In the genomic region with DNA sequence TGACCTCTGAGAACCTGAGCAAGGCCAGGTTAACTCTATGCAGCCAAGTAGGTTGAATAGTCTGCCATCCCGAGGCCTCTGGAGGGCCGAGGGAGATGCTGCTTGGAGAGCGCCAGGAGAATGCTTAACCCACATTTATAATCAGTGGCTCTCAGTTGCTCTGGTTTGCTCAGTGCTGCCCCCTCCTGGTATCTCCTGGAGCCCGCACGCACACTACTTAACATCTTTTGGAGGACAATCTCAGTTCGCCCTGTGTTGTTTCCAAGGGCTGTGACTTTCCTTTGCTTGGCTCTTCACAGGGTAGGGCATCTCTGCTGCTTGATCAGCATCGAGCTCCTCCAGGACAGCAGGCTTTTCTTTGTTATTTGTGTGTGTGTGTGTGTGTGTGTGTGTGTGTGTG, we compare ENCODE assay signal across 8 mouse cellular contexts. TPM values are rescaled to one million over a fixed set of nuclear protein-coding genes. Genes with fewer than 3 reads are reported as not detected.
DNase-seq lines count a peak whose midpoint lies in the region; ATAC-seq and TF ChIP-seq lines count a peak whose summit lies in the region.
"Had no signal": no experiment of that assay in that cellular context is flagged by ENCODE, and none has a peak within 500 bp of the region (broad histone marks: within the 10 kb centered on the region; RNA-seq: fewer than 3 reads in every experiment).

No protein-coding gene starts in this region.

- no peaks in the 10 kb centered on the region for H3K36me3 ChIP-seq in kidney, adult 2 months (ENCODE audit: control insufficient read depth, insufficient read depth, low read length)
- 0 out of 2 replicates have a peak, but pooled peaks cover 2% of the 10 kb centered on the region for H3K36me3 ChIP-seq in kidney, embryonic 16.5 days (ENCODE audit: insufficient read depth, low read length)
- H3K36me3 ChIP-seq in ES-Bruce4 (ENCODE audit: control insufficient read depth, insufficient read depth, low read length, poor library complexity, severe bottlenecking): no peaks in the 10 kb centered on the region
- H3K36me3 ChIP-seq in forebrain, embryonic 11.5 days (ENCODE audit: control insufficient read depth, insufficient read depth, low read length): no peaks in the 10 kb centered on the region
- H3K36me3 ChIP-seq in midbrain, embryonic 13.5 days: no peaks in the 10 kb centered on the region
- H3K36me3 ChIP-seq: lung, embryonic 15.5 days had no signal

- no peak overlapping the region for H3K9ac ChIP-seq in kidney, embryonic 16.5 days (replicated peaks; ENCODE audit: low read length)
- no peak overlapping the region for H3K9ac ChIP-seq in ES-Bruce4 (ENCODE audit: low read depth, poor library complexity, severe bottlenecking)
- H3K9ac ChIP-seq in forebrain, embryonic 11.5 days (ENCODE audit: low read length): no peak overlapping the region
- H3K9ac ChIP-seq in midbrain, embryonic 13.5 days (replicated peaks): no peak overlapping the region
- H3K9ac ChIP-seq: lung, embryonic 15.5 days had no signal

- WGBS in kidney, adult 2 months: 83% methylated on average over 7 of the region's 7 CpGs
- 78% methylated on average over 7 of the region's 7 CpGs for WGBS in kidney, embryonic 16.5 days
- 75% methylated on average over 7 of the region's 7 CpGs for WGBS in forebrain, embryonic 11.5 days
- WGBS in midbrain, embryonic 13.5 days: 61% methylated on average over 7 of the region's 7 CpGs

- no peaks in the 10 kb centered on the region for H3K9me3 ChIP-seq in kidney, embryonic 16.5 days (ENCODE audit: low read length)
- H3K9me3 ChIP-seq in ES-Bruce4 (replicated peaks; ENCODE audit: control insufficient read depth, insufficient read depth, low read length, poor library complexity, severe bottlenecking): no peaks in the 10 kb centered on the region
- H3K9me3 ChIP-seq in forebrain, embryonic 11.5 days (ENCODE audit: control insufficient read depth, low read length): no peaks in the 10 kb centered on the region
- no peaks in the 10 kb centered on the region for H3K9me3 ChIP-seq in midbrain, embryonic 13.5 days
- H3K9me3 ChIP-seq: lung, embryonic 15.5 days had no signal

- no peak for TF ChIP-seq EP300 in ES-Bruce4 (IDR thresholded peaks at IDR 0.05; ENCODE audit: insufficient read depth, low read depth, low read length)

- no peak for ATAC-seq in kidney, embryonic 16.5 days (ENCODE audit: low FRiP score, low TSS enrichment)
- ATAC-seq in forebrain, embryonic 11.5 days (replicated peaks; ENCODE audit: low FRiP score): no peak
- ATAC-seq in midbrain, embryonic 13.5 days: peak; percentile 28; the same call in 1 of the 2 replicates

- no peaks in the 10 kb centered on the region for H3K27me3 ChIP-seq in kidney, adult 2 months (replicated peaks; ENCODE audit: control insufficient read depth, insufficient read depth, low read length)
- H3K27me3 ChIP-seq in kidney, embryonic 16.5 days (ENCODE audit: insufficient read depth, low read length): no peaks in the 10 kb centered on the region
- H3K27me3 ChIP-seq in ES-Bruce4 (ENCODE audit: control insufficient read depth, insufficient read depth, low read length, poor library complexity, severe bottlenecking): no peaks in the 10 kb centered on the region
- no peaks in the 10 kb centered on the region for H3K27me3 ChIP-seq in forebrain, embryonic 11.5 days (ENCODE audit: control insufficient read depth, insufficient read depth, low read length)
- no peaks in the 10 kb centered on the region for H3K27me3 ChIP-seq in midbrain, embryonic 13.5 days
- H3K27me3 ChIP-seq: lung, embryonic 15.5 days had no signal

- H3K27ac ChIP-seq in kidney, adult 2 months (ENCODE audit: insufficient read depth, low read depth, low read length): no peak overlapping the region
- no peak overlapping the region for H3K27ac ChIP-seq in kidney, embryonic 16.5 days (ENCODE audit: low read length)
- H3K27ac ChIP-seq in ES-Bruce4 (ENCODE audit: insufficient read depth, low read length): no peak overlapping the region
- no peak overlapping the region for H3K27ac ChIP-seq in forebrain, embryonic 11.5 days (ENCODE audit: low read depth, low read length)
- H3K27ac ChIP-seq in midbrain, embryonic 13.5 days: no peak overlapping the region
- H3K27ac ChIP-seq: lung, embryonic 15.5 days had no signal

- 0 out of 2 replicates have a peak, but pooled peaks have one; percentile 28 for TF ChIP-seq CTCF in kidney, adult 2 months (conservative IDR thresholded peaks at IDR 0.05; ENCODE audit: insufficient read depth, insufficient read length, low read depth, low read length)
- TF ChIP-seq CTCF in ES-Bruce4 (IDR thresholded peaks at IDR 0.05; ENCODE audit: low read depth, low read length): peak; percentile 75

- H3K4me1 ChIP-seq in kidney, adult 2 months (ENCODE audit: control insufficient read depth, insufficient read depth, low read length): peaks cover 2% of the 10 kb centered on the region; the same call in 1 of the 2 replicates
- H3K4me1 ChIP-seq in kidney, embryonic 16.5 days (ENCODE audit: insufficient read depth, low read length): peaks cover 24% of the 10 kb centered on the region
- no peaks in the 10 kb centered on the region for H3K4me1 ChIP-seq in ES-Bruce4 (ENCODE audit: control insufficient read depth, insufficient read depth, low read length)
- peaks cover 3% of the 10 kb centered on the region; the same call in 1 of the 2 replicates for H3K4me1 ChIP-seq in forebrain, embryonic 11.5 days (replicated peaks; ENCODE audit: control insufficient read depth, insufficient read depth, low read length)
- peaks cover 11% of the 10 kb centered on the region for H3K4me1 ChIP-seq in midbrain, embryonic 13.5 days (replicated peaks)

- DNase-seq in kidney, adult 2 months: no peak
- peak; percentile 35 for DNase-seq in 416B (ENCODE audit: low read depth)
- DNase-seq in forebrain, embryonic 11.5 days (ENCODE audit: low spot score): peak; percentile 72
- DNase-seq in cerebellum, adult 8-10 months: no peak

- H3K4me2 ChIP-seq in kidney, embryonic 16.5 days (replicated peaks; ENCODE audit: low read depth, low read length): no peak overlapping the region
- no peak overlapping the region for H3K4me2 ChIP-seq in forebrain, embryonic 11.5 days (ENCODE audit: low read depth, low read length, severe bottlenecking)
- H3K4me2 ChIP-seq in midbrain, embryonic 13.5 days (replicated peaks): no peak overlapping the region
- H3K4me2 ChIP-seq: lung, embryonic 15.5 days had no signal

- TF ChIP-seq POLR2A in kidney, adult 2 months (IDR thresholded peaks at IDR 0.05; ENCODE audit: low read depth, low read length): no peak
- no peak for TF ChIP-seq POLR2A in ES-Bruce4 (IDR thresholded peaks at IDR 0.05; ENCODE audit: insufficient read depth, low read length)

- no peak overlapping the region for H3K4me3 ChIP-seq in kidney, adult 2 months (ENCODE audit: insufficient read depth, low read depth, low read length)
- no peak overlapping the region for H3K4me3 ChIP-seq in kidney, embryonic 16.5 days (ENCODE audit: low read length)
- no peak overlapping the region for H3K4me3 ChIP-seq in ES-Bruce4 (ENCODE audit: low read depth, low read length)
- no peak overlapping the region for H3K4me3 ChIP-seq in forebrain, embryonic 11.5 days (ENCODE audit: low read depth, low read length)
- no peak overlapping the region for H3K4me3 ChIP-seq in midbrain, embryonic 13.5 days (replicated peaks)
- H3K4me3 ChIP-seq: lung, embryonic 15.5 days had no signal

RNA-seq across cellular contexts. Expression of a gene that starts 12.1 kb away (rescaled TPM):
- polyA plus RNA-seq in kidney, adult 2 months (2012; rRNA removed): 8.8 and 10.2 TPM in 2 replicates
- 40.2 and 41.1 TPM in 2 replicates for polyA plus RNA-seq in kidney, embryonic 16.5 days (2015; fragmentation: Nextera tagmentation; extraction: Ambion mirVana)
- polyA plus RNA-seq in ES-Bruce4 (2011; ENCODE audit: insufficient read depth, insufficient read length, low read depth, missing spikeins): 9.1 and 9.6 TPM in 2 replicates
- 4.2 and 5.0 TPM in 2 replicates for polyA plus RNA-seq in forebrain, embryonic 11.5 days (2014; fragmentation: Nextera tagmentation; extraction: Ambion mirVana)
- 2.6 and 2.7 TPM in 2 replicates for polyA plus RNA-seq in midbrain, embryonic 13.5 days (2015; fragmentation: Nextera tagmentation; extraction: Ambion mirVana)

Comparison
In these comparisons a context has a peak if more than half of its experiments do, and no peak if none do; other contexts are left out.
1. DNase-seq: peak in 416B (single experiment) and forebrain, embryonic 11.5 days (single experiment); none in kidney, adult 2 months (single experiment) and cerebellum, adult 8-10 months (single experiment).